Mouse (Mus musculus) megakaryocyte, embryonic 14.5 days (primary cell): ENCODE data around the gene Vma21.

Source experiments
- FLI1 ChIP-seq: IDR thresholded peaks from 2 replicates; pipeline ENCODE4 v1.6.1; 2012; ENCODE audit warnings: low read length, inconsistent platforms, mixed read lengths
- GATA1 ChIP-seq: IDR thresholded peaks from 3 replicates; pipeline ENCODE4 v1.6.1; 2012; ENCODE audit warnings: mixed read lengths, low read length, inconsistent platforms, borderline replicate concordance

GRCm38 (mm10) chrX:71767909-71768308, 47.8 kb upstream of the Vma21 start:
- TF ChIP-seq GATA1 = no peak
- TF ChIP-seq FLI1 = no peak
